In genomic region chr10:59915196-59915962, GRCm38 (mm10) we compare ENCODE assay signal across 9 mouse cellular contexts. TPM values are rescaled to one million over a fixed set of nuclear protein-coding genes. Genes with fewer than 3 reads are reported as not detected.
A peak's percentile ranks its signal among the peaks of the same experiment; 100 is the strongest.
DNase-seq lines count a peak whose midpoint lies in the region; ATAC-seq and TF ChIP-seq lines count a peak whose summit lies in the region.
"Had no signal": no experiment of that assay in that cellular context is flagged by ENCODE, and none has a peak within 500 bp of the region (broad histone marks: within the 10 kb centered on the region; RNA-seq: fewer than 3 reads in every experiment).

No protein-coding gene starts in this region.

- H3K27me3 ChIP-seq in liver, embryonic 15.5 days = peaks cover 25% of the 10 kb centered on the region
- H3K27me3 ChIP-seq in liver, embryonic 12.5 days (replicated peaks) = peaks cover 28% of the 10 kb centered on the region
- H3K27me3 ChIP-seq in embryonic facial prominence, embryonic 13.5 days = no peaks in the 10 kb centered on the region
- H3K27me3 ChIP-seq in small intestine, adult 2 months (ENCODE audit: control insufficient read depth, insufficient read depth, low read length) = no peaks in the 10 kb centered on the region

- TF ChIP-seq POLR2A in small intestine, adult 2 months (IDR thresholded peaks at IDR 0.05; ENCODE audit: low read depth, low read length) = no peak; the same call in 1 of the 2 replicates

- ATAC-seq in liver, embryonic 15.5 days (ENCODE audit: insufficient read depth) = no peak
- no peak for ATAC-seq in liver, embryonic 12.5 days
- no peak for ATAC-seq in embryonic facial prominence, embryonic 13.5 days (ENCODE audit: insufficient number of reproducible peaks, insufficient read depth, low FRiP score, low TSS enrichment, low read depth)

- no peak overlapping the region for H3K9ac ChIP-seq in liver, embryonic 15.5 days
- no peak overlapping the region for H3K9ac ChIP-seq in liver, embryonic 12.5 days
- no peak overlapping the region for H3K9ac ChIP-seq in embryonic facial prominence, embryonic 13.5 days

- peaks cover 49% of the 10 kb centered on the region for H3K4me1 ChIP-seq in liver, embryonic 15.5 days (replicated peaks)
- H3K4me1 ChIP-seq in liver, embryonic 12.5 days = peaks cover 46% of the 10 kb centered on the region
- peaks cover 56% of the 10 kb centered on the region for H3K4me1 ChIP-seq in embryonic facial prominence, embryonic 13.5 days
- H3K4me1 ChIP-seq in small intestine, adult 2 months (ENCODE audit: control insufficient read depth, insufficient read depth, insufficient read length, low read length) = peaks cover 36% of the 10 kb centered on the region

- no peak for TF ChIP-seq CTCF in gastrocnemius, adult 2 months (IDR thresholded peaks at IDR 0.05)
- no peak for TF ChIP-seq CTCF in small intestine, adult 2 months (IDR thresholded peaks at IDR 0.05; ENCODE audit: extremely low read depth, insufficient read length, insufficient replicate concordance, low read depth, low read length)

- intact Hi-C loops in gastrocnemius, adult 2 months (cut with DNase I) = no loop called here

- WGBS in liver, embryonic 15.5 days (ENCODE audit: insufficient replicate concordance) = 72% methylated on average over 8 of the region's 8 CpGs
- 78% methylated on average over 8 of the region's 8 CpGs for WGBS in liver, embryonic 12.5 days (ENCODE audit: insufficient replicate concordance)
- 88% methylated on average over 8 of the region's 8 CpGs for WGBS in embryonic facial prominence, embryonic 13.5 days
- 52% methylated on average over 8 of the region's 8 CpGs for WGBS in small intestine, adult 2 months

- no peaks in the 10 kb centered on the region for H3K9me3 ChIP-seq in liver, embryonic 15.5 days (replicated peaks)
- H3K9me3 ChIP-seq in liver, embryonic 12.5 days (replicated peaks) = no peaks in the 10 kb centered on the region
- H3K9me3 ChIP-seq in embryonic facial prominence, embryonic 13.5 days = no peaks in the 10 kb centered on the region

- no peak overlapping the region for H3K4me3 ChIP-seq in gastrocnemius, adult 2 months
- H3K4me3 ChIP-seq in liver, embryonic 15.5 days (replicated peaks) = no peak overlapping the region
- no peak overlapping the region for H3K4me3 ChIP-seq in liver, embryonic 12.5 days
- no peak overlapping the region for H3K4me3 ChIP-seq in embryonic facial prominence, embryonic 13.5 days
- H3K4me3 ChIP-seq in small intestine, adult 2 months (ENCODE audit: low read depth, low read length) = no peak overlapping the region

- peak overlapping the region; percentile 82 for H3K27ac ChIP-seq in gastrocnemius, adult 2 months
- peak overlapping the region; percentile 51; the same call in 1 of the 2 replicates for H3K27ac ChIP-seq in liver, embryonic 15.5 days (replicated peaks)
- H3K27ac ChIP-seq in liver, embryonic 12.5 days = no peak overlapping the region
- peak overlapping the region; percentile 78; the same call in 1 of the 2 replicates for H3K27ac ChIP-seq in embryonic facial prominence, embryonic 13.5 days
- H3K27ac ChIP-seq in small intestine, adult 2 months (ENCODE audit: insufficient read depth, low read depth, low read length) = peak overlapping the region; percentile 50; the same call in 1 of the 2 replicates

- no peaks in the 10 kb centered on the region for H3K36me3 ChIP-seq in liver, embryonic 15.5 days (replicated peaks)
- H3K36me3 ChIP-seq in liver, embryonic 12.5 days = no peaks in the 10 kb centered on the region
- no peaks in the 10 kb centered on the region for H3K36me3 ChIP-seq in embryonic facial prominence, embryonic 13.5 days
- no peaks in the 10 kb centered on the region for H3K36me3 ChIP-seq in small intestine, adult 2 months (ENCODE audit: control insufficient read depth, insufficient read depth, low read length)

- peak; percentile 48 for DNase-seq in gastrocnemius, adult 2 months
- DNase-seq in gastrocnemius, adult 8-10 months (ENCODE audit: low spot score in 2 of 2) = no peak
- no peak for DNase-seq in B cell, adult 2 months
- no peak for DNase-seq in spleen, adult 18-20 months
- DNase-seq: cerebellum, adult 2 months had no signal

- H3K4me2 ChIP-seq in liver, embryonic 15.5 days = no peak overlapping the region
- no peak overlapping the region for H3K4me2 ChIP-seq in liver, embryonic 12.5 days
- H3K4me2 ChIP-seq in embryonic facial prominence, embryonic 13.5 days = no peak overlapping the region

RNA-seq across cellular contexts. Expression of gene Dnajb12, which starts 36.0 kb away (rescaled TPM):
- total RNA-seq in gastrocnemius, adult 2 months (2021) = 10 to 100 TPM; 60.4 to 77.5 TPM
- 10 to 100 TPM; 77.8 to 89.1 (median 82.1) TPM for total RNA-seq in gastrocnemius, adult 8-10 months (2022)
- 14.3 and 15.0 TPM in 2 replicates for polyA plus RNA-seq in liver, embryonic 15.5 days (2015; fragmentation: Nextera tagmentation; extraction: Ambion mirVana)
- 18.0 and 18.7 TPM in 2 replicates for polyA plus RNA-seq in liver, embryonic 12.5 days (2016; fragmentation: Nextera tagmentation; extraction: Ambion mirVana)
- polyA plus RNA-seq in embryonic facial prominence, embryonic 13.5 days (2015; fragmentation: Nextera tagmentation; extraction: Ambion mirVana) = 20.5 and 20.7 TPM in 2 replicates
- 43.1 and 86.2 TPM in 2 replicates for polyA plus RNA-seq in small intestine, adult 2 months (2012; rRNA removed)

RNA-seq across cellular contexts. Expression of gene Ddit4, which starts 36.3 kb away (rescaled TPM):
- total RNA-seq in gastrocnemius, adult 2 months (2021) = 100 to 1,000 TPM in 1 of 2 experiments, 10 to 100 TPM in 1; 15.4 to 183 TPM
- total RNA-seq in gastrocnemius, adult 8-10 months (2022) = 10 to 100 TPM in 2 of 4 experiments, 1 to 10 TPM in 2; 4.7 to 45.4 (median 9.4) TPM
- 5.6 and 6.6 TPM in 2 replicates for polyA plus RNA-seq in liver, embryonic 15.5 days (2015; fragmentation: Nextera tagmentation; extraction: Ambion mirVana)
- polyA plus RNA-seq in liver, embryonic 12.5 days (2016; fragmentation: Nextera tagmentation; extraction: Ambion mirVana) = 5.4 and 6.9 TPM in 2 replicates
- 86.5 and 93.1 TPM in 2 replicates for polyA plus RNA-seq in embryonic facial prominence, embryonic 13.5 days (2015; fragmentation: Nextera tagmentation; extraction: Ambion mirVana)
- 21.5 and 35.0 TPM in 2 replicates for polyA plus RNA-seq in small intestine, adult 2 months (2012; rRNA removed)
